Mouse (Mus musculus) CD4-positive helper T cell, adult 2 months (primary cell): ENCODE measurements around the gene Tbx2.

Source experiments
- DNase-seq: peaks from one replicate; pipeline ENCODE4 v3.0.0-alpha.2; 2012; ENCODE audit warnings: low read depth, missing footprints, low spot score

Gene Tbx2

DNA sequence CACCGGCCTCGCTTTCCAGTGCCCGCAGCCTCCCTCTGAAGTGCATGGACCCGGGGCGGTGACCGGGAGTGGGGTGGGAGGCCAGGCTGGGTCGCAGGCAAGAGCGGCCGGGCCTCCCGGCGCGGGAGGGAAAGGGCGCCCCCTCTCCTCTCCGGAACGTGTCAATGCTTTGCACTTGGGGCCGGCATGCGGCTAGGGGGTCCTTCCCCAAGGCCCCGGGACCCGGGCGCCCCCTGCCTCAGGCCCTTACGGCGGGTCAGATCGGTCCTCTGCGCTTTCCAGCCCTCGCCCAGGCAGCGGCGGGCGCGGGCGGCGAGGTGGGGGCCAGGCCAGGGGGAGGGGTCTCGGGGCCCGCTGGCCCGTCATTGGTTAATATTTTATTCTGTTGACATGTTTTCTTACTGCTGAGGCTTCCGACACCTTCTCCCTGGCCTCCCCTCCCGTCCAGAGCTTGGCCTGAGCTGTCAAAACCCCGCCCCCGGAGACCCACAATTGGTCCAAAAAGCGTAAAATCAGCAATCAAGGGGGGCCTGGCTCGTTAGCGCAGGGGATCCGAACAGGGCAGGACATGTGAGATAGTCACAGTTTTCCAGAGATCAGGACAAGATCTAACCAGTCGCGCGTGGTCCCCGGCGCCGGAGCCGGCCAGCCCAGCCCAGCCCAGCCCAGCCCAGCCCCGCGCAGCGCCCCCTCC is at the start of gene Tbx2:
Tbx2 (plus strand) TSS at position 321 of the 694 bp plus-strand sequence.
- no peak for DNase-seq

DNA sequence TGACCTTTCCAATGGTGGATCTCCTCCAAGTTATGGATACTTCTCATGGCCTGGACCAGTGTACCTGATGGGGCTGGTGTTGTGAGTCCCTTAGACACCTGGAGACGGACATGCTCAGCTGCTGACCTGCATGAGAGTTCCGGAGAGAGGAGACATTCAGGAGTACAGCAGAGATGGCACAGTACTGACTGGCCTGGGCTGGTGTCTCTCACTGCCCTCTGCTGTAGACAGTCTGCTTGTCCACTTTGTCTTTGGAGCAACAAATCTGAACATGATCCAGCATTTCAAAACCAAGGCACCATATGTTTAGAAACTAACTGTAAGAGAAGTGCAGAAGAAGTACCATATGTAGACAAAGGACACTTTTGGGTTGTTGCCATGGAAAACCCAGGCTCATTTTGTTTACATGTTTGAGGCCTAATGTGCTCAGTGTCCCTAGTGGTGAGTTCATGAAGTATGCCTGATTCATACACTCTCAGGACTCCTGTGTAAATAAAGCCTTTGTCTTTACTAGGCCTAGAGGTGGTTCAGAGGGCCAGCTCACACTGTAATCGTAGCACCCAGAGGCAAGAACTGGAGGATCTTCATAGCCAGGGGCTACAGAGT is 46.1 kb upstream of the Tbx2 start:
- DNase-seq, result no peak

DNA sequence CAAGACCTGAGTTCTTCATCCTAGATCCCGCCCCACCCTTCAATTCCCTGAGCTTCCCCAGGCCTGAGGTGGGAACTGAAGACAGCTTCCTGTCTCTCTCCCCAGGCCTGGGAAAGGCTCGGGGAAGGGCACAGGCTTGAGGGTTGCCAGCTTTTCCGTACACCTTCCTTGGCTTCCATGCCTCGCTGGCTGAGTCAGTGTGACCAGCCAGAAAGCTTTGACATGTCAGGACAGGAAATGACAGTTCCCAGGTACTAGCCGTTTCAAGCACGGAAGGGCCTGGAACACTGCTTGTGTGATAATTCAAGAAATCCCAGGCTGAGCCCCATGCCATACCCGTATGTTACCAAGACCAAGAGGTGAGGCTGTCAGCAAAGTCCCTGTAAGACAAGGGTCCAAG is 42.6 kb upstream of the Tbx2 start:
- no peak for DNase-seq

DNA sequence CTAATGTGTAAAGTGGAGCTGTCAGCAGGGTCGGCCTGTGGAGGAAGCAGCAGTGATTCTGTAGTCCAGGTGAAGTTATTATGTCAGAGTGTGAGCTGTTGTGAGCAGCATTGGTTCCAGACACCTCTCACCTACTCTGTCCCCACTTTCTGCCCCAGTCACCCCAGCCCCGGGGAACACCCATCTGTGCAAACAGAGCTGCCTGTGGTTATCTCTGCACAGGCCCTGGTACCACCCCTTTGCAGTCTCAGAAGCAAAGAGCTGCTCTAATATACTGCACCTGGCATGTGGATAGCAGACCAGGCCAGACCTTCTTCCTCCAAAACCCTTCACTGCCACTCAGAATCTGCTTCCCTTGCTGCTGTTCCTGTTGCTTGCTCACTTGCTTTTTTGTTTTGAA is 42.1 kb upstream of the Tbx2 start:
- DNase-seq, result no peak

- no peak for DNase-seq
Observed at GRCm38 (mm10) chr11:85791212-85791611, 41.1 kb upstream of the Tbx2 start.

- no peak for DNase-seq
Observed at GRCm38 (mm10) chr11:85792534-85793215, 39.7 kb upstream of the Tbx2 start.

DNA sequence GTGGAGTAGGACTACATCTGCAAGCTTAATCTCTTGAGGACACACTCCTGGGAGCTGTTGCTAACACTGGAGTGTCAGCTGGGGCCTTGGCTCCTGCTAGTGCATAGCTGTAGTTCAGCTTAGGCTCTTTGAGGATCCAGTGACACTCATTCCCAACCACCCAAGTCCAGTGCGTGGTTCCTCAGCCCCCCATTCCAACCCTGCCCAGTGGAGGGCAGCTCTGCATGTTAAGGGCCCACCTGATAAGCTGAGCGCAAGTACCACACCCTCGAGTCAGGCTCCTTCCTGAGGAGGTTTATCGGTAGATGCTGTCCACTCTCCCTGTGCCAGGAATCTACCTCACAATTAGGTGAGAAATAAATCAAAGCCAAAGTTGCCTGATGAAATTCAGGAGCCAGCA is 32.9 kb upstream of the Tbx2 start:
- DNase-seq, result no peak

- no peak for DNase-seq
Observed at GRCm38 (mm10) chr11:85799856-85800255, 32.5 kb upstream of the Tbx2 start.

DNA sequence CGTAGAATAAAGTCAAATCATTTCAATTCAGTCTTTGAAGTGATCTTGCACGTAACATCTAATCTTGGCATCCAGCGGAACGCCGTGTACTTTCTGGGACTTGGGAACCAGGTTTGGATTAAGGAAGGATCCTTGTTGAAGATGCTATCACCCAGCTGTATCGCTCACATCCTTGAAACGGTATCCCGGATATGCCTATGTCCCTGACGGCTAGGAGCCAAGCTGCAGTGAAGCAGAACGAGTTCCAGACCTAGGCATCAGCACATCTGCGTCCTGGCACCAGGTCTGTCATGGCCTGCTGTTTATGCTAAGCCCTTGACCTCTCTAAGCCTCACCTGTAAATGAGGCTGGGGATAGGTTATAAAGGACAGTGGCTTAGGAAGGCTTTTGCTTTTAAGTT is 32.0 kb upstream of the Tbx2 start:
- no peak for DNase-seq

GRCm38 (mm10) chr11:85804048-85804447 is 28.3 kb upstream of the Tbx2 start:
- DNase-seq, result no peak

GRCm38 (mm10) chr11:85805779-85806178 is 26.6 kb upstream of the Tbx2 start:
- DNase-seq, result no peak

DNA sequence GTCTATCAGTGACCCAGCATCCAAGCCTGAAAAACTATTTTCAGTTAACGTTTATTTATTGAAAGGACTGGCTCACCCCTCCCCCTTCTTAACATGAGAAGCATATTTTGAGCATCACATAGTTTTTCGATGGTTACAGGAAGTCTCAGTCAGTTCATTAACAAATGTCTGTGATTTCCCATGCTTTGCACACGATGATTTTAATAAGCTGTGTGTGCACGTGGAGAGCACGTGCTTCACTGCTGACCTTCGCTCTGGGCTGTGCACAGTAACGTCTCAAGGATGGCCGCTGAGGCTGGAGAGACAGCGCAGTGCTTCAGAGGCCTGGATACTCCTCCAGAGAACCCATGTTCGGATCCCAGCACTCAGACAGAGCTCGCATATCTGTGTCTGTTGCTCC is 25.0 kb upstream of the Tbx2 start:
- no peak for DNase-seq

DNA sequence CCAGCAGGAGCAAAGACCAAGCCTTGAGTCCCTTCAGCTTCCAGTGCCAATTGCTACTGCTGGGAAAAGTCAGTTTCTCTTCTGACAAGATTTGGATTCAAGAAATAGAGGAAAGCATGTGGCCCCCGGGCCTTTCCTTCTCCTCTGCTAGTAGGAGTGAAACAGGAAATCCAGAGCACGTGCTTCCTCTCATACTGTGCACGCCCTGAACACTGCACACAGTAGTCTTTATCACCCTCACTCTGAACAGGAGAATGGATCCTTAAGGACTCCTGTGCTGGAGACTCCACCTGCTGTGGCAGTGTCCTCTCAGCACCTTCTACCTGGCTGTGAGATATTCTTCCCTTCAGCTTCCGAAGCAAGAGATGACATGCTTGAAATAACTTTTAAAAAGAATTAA is 21.1 kb upstream of the Tbx2 start:
- no peak for DNase-seq

DNA sequence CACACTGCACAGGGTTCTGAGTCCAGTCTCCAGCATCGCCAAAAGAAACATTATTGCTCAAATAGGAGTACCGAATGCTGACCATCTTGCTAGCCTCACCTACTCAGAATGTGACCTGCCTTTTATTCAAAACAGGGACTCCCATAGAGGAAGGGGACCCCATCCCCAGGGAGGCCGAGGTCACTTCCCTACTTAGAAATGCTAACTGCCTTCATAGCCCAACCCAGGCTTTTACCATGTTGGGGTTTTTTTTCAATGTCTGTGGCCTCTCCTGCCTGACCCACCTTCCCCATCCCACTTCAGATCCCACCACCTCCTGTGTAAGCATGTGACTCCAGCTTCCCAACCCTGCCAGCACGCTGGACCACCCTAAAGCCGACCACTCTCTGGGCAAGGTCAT is 20.7 kb upstream of the Tbx2 start:
- DNase-seq, result no peak

- no peak for DNase-seq
Observed at GRCm38 (mm10) chr11:85812201-85812966, 20.0 kb upstream of the Tbx2 start.

DNA sequence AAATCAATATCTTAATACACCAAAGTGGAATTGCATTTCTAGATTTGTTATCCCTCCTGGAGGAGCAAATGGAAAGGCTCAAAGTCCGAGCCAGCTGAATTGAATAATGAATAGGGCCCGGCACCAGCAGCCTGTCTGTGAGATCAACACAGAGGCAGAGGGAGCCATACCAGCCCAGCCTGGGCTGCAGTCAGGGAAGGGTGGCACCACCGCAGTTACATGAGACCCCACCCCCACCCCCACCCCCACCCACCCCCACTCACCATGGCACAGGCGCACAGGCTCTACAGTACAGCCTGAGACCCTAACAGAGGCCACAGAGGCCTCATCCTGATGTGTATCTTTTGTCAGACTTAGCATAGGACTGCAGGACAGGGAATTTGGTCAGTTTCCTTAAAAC is 17.7 kb upstream of the Tbx2 start:
- DNase-seq, result no peak

DNA sequence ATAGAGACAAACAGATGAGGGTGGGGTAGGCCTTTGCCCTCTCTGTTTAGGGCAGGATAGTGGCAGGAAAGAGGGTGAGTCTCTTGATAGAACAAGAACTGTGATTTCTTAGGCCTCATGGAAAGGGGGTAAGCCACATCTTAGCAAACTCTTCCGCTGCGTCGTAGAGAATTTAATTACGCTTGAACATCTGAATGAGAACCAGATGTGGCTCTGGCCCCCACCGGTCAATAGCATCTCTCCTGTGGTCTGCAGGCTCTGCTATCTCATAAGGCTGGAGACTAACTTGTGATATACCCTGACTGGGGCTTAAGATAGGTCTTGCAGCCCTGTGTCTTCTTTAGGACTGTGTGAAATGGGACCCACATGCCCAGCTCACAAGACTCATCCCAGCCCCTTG is 15.9 kb upstream of the Tbx2 start:
- no peak for DNase-seq

DNA sequence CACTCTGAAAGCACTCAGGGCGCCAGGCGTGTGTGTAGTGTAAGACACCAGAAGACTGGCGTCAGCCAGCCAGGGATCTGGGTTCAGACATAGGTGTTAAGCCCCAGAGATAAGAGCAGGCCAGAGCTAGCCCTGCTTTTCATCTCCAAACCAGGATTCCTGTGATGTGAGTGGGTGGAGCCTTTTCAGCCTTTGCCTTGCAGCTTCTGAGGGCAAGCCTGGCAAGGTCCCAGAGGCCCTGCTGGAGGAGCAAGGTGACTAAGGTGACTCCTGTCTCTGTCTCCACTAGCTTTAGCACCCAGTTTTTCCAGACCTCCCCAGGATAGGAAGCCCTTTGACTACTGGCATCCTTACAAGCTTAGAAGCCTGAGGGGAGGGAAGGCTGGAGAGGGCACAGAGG is 13.9 kb upstream of the Tbx2 start:
- no peak for DNase-seq

DNA sequence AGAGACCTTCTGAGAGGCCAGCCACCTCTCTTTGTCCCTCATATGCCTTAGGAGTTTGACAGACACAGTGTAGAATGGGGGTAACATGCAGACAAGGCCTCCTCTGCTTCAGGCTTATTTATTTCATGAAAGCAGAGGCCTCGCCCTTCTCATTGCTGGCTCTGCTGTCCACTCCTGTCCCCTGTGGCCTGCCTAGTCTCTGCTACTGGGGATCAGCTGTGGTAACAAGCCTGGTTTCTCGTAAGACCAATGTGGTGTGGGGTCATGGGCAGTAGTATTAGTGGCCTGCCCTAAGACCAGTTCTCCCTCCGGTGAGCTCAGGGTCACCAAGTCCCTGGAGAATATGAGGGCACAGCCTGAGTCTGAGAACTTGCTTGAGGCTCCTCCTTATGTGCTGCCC is 11.4 kb upstream of the Tbx2 start:
- no peak for DNase-seq

DNA sequence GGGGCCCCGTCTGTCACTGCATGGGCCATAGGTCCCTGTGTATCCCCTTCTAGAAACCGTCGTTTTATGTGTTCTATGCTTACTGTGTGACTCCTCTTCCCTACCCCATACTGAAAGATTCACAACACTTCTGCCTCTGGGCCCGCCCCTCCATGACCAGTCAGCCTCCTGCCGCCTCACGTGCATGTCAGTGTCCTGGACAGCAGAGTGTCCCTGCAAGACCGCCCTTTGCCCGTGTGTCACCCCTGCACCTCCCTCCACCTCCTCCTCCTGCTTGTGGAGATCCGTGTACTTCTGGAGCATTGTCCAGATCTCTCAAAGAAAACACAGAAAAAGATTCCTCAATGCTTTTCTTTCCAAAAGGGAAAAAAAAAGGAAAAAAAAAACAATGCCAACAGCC is 10.7 kb upstream of the Tbx2 start:
- DNase-seq, result no peak

DNA sequence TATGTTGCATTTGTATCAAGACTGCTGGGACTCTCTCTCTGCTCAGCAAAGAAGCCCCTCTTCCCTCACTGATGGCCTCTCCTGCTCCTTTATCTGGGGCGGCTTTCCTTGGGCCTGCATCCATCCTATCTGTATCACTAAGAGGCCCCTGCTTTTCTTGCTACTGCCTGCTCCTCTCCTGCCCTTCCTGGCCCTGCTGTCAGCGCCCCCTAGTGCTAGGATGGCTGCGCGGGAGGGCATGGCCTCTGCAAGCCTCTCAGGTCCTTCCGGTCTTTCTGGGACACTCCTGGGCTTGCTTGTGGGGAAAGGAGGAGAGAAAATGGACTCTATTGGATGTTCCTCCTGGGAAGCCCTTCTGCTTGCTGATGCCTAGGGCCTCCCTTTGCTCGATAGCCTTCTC is 9.2 kb upstream of the Tbx2 start:
- peak; percentile 54 for DNase-seq

DNA sequence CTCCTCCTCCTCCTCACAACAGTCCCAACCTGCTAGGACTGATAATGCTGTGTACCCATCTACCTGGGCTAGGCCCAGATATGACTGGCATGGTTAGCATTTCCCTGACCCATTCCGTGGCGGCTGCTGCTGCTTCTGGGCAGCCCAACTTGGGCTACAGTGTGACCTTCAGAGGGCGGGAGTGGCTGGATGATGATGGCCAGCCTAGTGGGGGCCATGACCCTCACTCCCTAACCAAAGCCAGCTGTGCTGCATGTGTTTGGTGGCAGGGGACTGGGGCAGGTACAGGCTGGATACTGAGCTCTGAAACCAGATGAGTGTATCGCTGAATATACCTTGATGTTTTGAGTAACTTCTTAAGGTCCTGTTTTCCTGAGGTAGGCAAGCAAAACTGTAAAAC is 8.6 kb upstream of the Tbx2 start:
- DNase-seq, result no peak
